Mouse (Mus musculus): ENCODE measurements around the gene Taok3.

Gene Taok3

DNA sequence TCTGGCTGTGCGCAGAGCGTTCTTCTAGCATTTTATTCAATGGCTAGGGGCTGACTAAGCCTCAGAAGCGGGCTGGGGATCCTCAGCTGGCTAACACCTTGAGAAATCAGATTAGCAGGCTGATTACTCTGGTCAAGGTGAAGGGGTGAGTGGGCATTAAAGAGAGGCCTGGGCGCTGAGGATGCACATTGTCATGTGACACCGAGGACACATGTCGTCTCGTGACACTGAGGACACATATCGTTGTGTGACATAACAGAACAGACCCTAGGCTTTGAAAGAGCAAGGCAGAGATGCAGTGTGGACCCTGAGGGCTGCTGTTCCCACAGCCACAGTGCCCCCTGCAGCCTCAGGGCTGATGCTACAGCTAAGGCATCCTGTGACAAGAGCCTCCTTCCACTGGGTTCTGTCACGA lies 23.8 kb downstream of the Taok3 start:
- no peak for DNase-seq (ENCODE audit: low spot score in 2 of 2)

DNA sequence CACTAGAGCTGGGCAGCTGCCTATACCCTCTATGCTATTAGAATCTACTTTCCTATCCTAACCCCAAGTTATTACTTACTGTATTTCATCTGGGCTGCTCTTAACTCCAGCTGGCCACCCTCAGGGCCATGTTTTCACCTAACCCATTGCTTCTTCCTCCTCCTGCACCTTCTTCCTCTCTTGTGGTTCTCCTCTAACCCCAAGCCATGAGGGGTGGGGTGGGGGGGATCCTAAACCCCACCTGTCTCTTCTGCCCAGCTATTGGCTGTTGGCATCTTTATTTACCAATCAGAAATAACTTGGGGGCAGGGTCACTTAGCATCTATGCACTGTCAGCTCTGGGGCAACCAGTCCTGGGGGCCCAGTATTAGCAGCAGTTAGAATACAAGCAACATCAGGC lies 26.2 kb downstream of the Taok3 start:
- DNase-seq (ENCODE audit: low spot score in 2 of 2) = no peak

DNA sequence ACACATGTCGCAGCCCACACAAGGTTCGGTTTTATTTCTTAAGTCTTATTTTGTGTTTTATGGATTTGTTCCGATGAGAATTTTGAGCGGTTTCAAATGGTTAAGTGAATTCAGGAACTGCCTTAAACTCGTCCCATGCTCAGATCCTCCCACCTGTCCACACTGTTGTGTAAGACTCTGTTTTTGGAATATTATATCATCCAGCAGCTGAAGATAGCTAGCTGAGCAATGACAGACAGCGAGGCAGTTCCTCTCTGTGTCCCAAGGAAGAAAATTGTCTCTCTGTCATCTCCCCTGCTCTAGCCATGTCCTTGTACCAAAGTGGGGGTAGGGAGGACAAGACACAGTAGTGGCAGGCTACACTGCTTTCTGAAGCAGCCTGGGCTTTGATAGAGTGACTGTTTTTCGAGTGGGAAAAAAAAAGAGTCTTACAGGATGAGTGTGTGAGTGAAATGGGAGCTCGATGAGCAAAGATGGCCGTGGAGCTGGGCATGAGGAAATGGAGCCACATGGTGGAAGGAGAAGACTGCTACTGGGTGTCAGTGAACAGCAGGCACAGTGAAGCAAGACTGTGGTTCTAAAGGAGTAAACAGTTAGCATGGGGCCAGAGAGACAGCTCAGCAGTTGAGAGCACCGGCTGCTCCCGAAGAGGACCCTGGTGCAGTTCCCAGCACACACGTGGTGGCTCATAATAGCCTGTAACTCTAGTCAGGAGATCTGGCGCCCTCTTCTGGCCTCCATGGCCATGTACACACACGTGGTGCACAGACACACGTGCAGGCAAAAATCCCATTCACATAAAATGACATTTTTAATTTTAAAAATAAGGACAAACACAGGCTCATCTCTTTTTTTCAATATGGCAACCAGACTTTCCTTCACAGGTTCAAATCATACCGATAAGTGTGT lies 27.5 kb downstream of the Taok3 start:
- no peak for DNase-seq (ENCODE audit: low spot score in 2 of 2)

DNA sequence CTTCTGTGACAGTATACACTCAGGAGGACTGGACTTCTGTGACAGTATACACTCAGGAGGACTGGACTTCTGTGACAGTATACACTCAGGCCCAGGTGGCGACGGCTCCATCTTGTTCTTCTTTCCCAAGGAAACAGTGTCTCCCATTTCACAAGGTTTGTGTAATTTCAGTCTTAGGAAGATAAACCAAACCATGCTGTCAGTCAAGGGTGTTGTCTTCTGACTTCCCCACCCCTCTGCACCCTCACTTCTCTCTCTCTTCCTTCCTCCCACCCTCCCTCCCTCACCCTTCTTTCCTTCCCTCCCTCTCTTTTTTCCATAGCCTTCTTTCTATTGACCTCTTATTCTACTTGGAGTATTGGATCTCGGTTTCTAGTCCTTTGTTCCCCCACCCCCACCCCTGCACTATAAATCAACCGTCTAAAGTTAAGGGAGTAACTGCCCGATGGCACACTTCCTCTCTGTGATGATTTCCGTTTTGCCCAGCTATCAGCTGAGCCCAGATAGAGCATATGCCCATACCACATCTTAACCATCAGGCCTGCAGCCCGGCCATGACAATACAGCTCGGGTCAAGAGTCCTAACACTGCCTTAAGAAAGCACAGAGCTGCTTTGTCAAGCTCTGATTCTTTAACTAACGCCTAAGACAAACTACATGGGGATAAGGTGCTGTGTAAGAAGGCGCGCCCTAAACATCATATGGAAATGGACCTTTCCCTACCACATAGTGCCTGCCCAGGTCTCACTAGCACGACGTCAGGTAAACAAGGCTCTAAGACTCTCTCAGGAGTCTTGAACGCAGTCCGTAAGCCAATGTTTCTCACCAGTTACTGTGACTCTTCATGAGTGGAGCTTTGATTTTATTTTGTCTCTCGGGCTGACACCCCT lies 29.4 kb downstream of the Taok3 start:
- DNase-seq (ENCODE audit: low spot score in 2 of 2) = no peak

DNA sequence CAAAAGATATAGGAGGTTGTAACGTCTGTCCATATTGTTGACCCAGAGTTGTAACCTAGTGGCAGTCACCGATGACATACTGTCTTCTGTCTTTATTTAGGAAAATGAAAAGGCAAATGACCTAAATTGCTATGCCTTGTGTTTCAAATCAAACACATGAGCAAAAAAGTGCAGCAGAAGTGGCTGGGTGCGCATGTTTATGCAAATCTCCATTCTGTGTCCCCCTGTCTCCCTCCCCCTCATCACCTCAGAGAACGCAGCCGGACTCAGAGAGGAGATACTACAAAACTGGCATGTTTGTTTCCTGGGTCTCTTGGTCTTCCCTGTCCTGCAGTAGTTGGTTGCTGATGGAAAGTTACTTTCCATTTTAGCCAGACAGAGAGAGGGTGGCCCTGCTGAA lies 30.1 kb downstream of the Taok3 start:
- no peak for DNase-seq (ENCODE audit: low spot score in 2 of 2)

DNA sequence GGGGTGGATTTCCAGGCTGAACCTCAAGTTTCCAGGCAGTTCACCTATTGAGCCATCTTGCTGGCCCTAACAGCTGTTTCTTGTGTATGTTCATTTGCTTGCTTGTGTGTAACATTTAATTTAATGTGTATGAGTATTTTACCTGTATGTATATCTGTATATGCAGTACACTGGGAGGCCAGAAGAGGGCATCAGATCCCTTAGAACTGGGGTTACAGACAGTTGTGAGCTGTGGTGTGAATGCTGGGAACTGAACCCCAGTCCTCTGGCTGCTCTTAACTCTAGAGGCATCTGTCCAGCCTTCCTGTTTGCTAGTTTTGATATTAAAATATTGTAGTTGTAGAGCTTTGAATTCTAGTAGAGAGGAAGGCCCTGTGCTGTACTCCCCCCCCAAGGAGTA lies 33.0 kb downstream of the Taok3 start:
- no peak for DNase-seq (ENCODE audit: low spot score in 2 of 2)

DNA sequence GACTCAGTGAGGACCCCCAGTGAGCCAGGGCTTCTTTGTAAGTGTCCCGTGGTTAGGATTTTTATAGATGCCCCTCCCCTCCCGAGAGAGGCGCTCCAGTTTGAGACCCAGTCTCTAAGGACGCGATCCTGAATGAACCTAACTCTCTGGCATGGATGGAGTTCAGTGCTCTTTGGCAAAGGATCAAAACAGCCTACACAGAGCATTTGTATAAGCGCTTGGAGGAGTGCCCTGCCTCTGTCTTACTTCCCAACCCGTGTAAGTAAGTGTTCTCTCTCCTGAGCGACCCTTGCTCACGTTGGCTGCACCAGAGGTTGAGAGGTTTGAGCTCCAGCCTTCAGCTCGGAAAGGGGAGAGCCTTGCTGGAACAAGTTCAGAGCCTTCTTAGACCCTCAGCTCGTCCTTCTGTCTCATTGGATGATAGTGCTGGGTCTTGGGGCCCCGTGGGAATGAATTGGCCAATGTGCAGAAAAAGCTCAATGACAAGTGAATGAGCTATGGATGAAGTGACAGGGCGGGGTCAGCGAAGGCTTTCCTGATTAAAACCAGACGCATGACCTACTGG lies 33.7 kb downstream of the Taok3 start:
- no peak for DNase-seq (ENCODE audit: low spot score in 2 of 2)

DNA sequence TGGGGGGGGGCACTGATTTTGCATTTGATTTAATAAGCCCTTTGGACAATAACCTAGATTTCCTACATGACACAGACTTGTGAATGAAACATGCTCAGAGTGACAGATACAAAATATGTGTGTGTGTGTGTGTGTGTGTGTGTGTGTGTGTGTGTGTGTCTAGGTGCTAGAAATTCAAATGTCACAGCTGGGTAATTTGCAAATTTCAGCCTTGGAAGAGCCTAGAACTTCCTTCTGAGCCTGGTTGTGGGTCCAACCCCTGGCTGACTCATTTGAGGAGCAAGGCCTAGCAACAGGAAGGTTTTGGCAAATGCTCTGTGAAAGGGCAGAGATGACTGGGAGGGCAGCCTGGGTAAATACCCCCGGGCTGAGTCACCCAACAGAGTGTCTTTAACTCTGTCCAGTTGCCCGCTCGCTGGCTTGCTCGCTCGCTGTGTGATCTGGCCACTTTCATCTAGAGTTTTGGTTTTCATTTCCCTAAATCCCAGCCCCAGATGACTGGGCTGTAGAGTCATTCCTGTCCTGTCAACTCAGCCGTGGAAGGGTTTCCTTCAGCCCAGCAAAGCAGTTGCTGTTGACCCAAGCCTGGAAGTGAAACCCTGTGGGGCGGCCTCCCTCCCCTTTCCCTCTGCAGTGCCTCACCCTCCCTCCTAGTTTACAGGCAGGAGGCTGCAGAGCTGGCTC lies 38.5 kb downstream of the Taok3 start:
- DNase-seq (ENCODE audit: low spot score in 2 of 2) = peak in 1 of 2 experiments; percentile 64

DNA sequence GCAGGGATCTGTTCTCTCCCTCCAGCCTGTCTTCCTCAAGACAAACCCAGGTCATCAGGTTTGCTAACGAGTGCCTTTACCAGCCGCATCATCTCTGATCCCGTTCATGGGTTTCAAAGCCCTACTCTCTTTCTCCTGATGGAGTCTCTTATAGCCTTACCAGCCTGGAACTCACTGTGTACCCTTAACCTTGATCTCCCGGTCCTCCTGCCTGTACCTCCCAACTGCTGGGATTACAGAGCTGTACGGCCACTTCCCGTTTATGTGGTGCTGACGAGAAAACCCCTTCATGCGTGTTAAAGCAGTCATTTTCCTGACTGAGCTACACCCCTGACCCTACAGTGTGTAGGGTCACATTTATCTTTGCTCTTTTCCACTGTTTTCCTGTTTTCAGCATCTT lies 39.4 kb downstream of the Taok3 start:
- DNase-seq (ENCODE audit: low spot score in 2 of 2) = peak in 1 of 2 experiments; percentile 26

DNA sequence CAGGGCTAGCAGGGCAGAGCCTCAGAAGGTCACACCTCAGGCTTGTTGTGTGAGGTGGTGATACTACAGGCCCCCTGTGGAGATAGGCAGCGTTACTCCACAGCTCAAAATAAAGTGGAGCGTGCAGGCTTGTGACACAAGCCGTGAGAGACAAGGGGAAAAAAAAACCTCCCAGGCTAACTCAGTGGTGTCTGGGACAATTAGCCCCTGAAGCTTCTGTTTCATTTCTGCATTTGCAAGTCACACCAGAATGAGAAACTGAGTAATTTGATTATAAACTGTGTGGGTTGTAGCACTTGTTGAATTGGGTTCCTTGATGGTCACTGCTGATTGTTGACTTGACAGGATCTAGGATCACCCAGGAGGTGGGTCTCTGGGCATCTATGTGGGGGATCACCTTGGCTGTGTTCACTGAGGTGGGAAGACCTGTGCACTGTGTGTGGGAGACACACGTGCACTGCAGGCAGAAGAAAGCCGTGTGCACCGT lies 39.9 kb downstream of the Taok3 start:
- DNase-seq (ENCODE audit: low spot score in 2 of 2) = peak in 1 of 2 experiments; percentile 58

DNA sequence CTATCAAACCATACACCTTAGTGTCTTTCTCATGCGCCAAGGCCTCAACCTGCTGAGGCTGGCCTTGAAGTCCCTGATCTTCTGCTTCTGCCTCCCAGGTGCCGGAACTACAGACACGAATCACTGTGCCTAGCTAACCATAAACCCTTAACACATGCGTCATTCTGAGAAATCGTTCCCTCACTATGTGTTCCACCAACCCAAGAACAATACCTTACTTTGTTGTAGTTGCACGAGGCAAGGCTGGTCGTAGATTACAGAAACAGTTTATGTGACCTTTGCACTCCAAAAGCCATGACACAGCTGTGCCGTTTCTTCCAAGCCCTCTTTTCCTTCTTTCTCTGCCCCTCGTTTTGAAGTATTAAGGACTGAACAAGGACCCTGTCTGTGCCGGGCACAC lies 40.6 kb downstream of the Taok3 start:
- DNase-seq (ENCODE audit: low spot score in 2 of 2) = peak in 1 of 2 experiments; percentile 54

DNA sequence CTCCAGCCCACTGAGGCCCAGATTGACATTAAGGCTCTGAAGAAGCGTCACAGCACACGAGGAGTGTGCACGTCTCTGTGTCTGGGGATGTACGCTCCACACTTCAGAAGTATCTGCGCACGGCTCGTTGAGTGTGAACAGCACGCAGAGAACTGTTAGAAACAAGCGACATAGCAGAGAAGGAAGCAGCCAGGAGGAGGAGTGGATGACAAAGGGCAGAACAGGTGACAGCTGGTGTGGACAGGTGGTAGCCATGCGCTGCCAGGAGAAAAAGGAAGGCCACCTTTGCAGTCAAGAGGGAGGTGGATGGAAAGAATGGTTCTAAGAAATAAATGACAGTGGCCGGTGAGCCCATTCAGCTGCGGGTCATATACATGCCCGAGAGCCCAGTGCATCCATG lies 43.9 kb downstream of the Taok3 start:
- no peak for DNase-seq (ENCODE audit: low spot score in 2 of 2)

DNA sequence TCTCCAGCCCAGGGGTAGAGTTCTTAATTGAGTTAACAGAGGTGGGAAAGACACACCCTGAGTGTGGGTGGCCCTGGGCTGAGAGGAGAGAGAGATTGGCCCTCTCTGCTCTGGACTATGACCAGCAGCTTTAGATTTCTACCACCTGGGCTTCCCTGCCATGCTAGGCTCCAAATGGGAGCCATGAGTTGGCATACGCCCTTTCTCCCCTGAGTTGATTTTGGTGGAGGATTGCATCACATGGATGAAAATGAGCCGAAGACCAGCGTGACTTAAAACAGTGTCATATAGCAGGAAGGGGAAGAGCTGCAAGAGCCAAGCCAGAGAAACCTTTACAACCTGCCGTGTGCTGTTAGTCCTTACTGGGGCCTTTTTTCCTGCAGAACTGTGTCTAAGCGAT lies 44.6 kb downstream of the Taok3 start:
- no peak for DNase-seq (ENCODE audit: low spot score in 2 of 2)

DNA sequence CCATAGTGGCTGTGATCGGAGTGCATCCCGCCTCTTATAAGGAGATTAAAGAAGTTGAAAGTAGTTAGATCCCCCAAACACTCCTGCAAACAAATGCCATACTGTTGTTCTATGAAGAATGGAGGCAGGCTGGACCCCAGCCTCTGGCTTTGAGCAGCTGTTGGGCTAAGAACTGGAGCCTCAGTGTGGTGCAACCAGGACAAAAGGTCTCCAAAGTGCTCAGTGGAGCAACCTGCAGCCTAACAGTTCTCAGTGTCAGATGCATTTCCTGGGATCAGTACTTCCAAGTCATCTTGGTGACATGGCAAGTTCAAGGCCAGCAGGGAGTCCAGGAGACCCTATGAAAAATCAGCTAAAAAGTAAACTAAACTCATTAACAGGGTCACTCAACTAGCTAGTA lies 45.0 kb downstream of the Taok3 start:
- no peak for DNase-seq (ENCODE audit: low spot score in 2 of 2)

DNA sequence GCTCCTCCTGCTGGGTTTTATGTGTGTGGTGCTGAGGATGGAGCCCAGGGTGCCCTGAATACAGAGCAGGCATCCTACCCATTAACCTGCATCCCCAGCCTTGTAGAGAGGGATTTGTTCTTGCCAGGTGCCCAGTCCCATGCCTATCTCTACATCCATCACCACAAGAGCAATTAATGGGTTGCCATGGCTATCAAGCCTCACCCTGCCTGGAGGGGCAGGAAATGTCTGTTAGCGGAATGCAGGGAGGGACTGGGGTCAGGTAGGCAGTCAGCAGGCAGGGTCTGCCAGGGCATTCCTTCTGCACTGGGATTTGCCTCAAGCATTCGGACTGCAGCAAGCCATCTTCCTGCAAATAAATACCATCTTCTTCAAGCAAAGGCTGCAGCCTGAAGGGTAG lies 46.0 kb downstream of the Taok3 start:
- DNase-seq (ENCODE audit: low spot score in 2 of 2) = no peak

DNA sequence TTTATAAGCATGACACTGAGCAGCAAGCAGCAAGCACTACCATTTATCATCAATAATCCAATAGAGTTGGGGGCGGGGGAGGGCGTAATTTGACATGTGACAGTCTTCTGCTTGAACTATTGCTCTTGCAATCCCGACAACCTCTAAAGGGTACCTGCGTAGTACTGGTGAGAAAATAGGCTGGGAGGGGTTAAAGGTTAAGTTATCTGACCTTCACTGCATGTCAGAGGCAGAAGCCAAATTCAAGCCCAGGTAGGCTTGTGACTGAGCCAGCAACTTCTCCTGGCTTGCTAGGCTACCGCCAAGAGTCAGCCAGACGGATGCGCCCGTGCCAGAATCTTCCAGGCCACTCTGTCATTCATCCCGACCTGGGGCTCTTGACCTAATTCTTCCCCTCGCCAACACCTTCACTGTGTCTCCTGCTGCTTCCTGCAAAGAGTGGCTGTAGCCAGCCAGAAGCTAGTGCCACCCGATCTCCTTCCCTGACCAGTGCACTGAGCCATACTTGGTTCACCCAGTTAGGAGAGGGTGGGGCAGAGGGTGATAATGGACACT lies 47.0 kb downstream of the Taok3 start:
- DNase-seq (ENCODE audit: low spot score in 2 of 2) = no peak

DNA sequence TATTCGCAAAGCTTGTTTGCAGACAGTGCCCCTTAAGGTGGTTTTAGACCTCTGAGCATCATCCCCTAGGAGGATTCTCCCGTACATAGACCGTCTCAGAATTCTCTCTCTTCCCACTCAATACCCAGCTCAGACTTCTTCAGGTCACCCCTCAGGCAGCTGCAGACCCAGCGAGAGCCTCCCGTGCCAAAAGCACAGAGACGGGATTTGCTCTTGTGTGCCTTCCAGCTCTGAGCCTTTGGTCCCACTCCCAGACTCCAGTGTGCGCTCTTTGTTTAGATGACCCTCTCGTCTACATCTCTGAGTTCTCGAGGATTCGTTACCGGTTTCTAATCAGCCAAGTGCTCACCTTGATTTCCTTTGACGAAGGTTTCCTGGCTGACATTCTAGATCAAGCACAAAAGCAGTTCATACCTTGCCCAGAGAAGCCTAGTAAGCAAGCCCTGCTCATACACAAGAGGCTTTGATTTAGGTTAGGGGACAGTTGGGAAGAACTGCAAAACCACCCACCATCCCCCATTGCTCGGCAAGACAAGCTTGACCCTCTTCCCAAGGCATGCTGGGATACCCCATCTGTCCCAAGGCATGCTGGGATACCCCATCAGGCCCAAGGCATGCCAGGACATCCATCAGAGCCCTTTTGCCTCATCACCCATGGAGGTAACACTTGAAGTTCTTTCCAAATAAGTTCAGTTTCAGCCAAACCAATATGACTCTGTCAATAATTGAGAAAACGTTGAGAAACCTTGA lies 48.6 kb downstream of the Taok3 start:
- DNase-seq (ENCODE audit: low spot score in 2 of 2) = no peak

DNA sequence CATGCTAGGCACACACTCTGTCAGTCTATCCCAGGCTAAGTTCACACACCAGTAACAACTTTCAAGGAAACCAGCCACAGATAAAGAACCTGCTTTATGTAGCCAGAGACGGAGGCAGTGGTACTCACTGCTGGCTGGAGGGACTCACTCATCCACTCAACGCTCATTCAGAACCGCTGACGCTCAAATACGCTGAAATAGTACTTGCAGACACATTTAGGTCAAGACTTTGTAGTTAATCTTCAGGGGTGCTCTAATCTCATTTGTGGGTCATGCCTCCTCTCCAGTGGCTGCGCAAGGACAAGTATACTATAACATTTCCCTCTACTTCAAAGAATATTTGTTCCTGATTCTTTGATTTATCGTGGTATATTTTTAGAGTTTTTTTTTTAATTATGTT lies 54.1 kb downstream of the Taok3 start:
- DNase-seq (ENCODE audit: low spot score in 2 of 2) = no peak

DNA sequence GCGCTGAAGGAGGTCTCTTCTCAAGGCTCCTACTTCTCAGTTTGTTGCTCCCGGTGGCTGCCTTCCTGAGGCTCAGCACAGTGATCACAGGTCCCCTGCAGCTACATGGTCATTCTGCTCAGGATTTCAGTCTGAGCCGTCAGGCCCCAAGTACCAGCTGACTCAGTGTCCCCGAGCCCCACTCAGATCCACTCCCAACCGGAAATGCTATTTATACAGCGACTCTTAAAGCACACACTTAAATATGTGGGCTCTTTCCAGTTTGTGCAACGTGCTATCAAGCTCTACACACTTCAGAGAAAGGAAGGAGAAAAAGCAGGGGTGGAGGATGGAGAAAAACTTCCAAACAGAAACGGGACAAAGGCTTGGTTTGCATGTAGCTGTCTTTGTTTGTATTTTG lies 56.0 kb downstream of the Taok3 start:
- DNase-seq (ENCODE audit: low spot score in 2 of 2) = no peak

DNA sequence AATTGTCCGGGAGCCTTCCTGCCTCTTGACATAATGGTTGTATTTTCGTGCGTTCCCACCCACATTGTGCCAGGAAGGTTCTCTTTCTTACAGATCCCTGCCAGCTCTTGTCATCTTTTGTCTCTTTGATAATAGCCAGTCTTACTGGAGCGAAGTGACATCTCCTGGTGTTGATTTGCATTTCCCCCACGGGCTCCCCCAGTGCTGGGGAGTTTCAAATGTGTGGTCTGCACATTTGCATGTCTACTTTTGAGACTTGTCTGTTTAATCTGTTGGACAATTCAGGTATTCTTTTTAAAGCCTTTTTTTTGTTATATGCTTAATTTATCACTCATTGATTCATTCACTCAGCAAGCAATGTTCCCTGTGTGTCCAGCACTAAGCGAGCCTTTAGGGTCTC lies 58.1 kb downstream of the Taok3 start:
- peak in 1 of 2 experiments; percentile 37 for DNase-seq (ENCODE audit: low spot score in 2 of 2)

DNA sequence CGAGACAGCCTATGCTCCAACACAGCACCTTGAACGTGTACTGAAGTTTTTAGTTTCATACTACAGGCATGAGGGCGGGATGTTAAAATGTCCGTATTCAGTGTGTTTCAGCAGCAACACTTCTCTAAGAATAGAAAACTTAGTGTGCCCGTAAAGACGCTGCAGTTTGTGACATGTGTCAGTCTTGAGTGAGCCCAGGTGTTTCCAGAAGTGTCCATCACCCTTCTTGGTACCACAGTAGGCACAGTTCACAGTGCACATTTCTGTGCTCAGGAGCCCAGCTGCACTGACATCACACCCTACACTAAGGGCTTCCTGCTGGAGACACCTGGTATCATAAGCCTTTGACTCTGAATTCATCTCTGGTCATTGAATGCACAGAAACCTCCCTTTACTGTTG lies 58.6 kb downstream of the Taok3 start:
- no peak for DNase-seq (ENCODE audit: low spot score in 2 of 2)

All from natural killer cell, adult 2 months (primary cell).